Mouse (Mus musculus): ENCODE data around the gene Epha8.

Gene Epha8

DNA sequence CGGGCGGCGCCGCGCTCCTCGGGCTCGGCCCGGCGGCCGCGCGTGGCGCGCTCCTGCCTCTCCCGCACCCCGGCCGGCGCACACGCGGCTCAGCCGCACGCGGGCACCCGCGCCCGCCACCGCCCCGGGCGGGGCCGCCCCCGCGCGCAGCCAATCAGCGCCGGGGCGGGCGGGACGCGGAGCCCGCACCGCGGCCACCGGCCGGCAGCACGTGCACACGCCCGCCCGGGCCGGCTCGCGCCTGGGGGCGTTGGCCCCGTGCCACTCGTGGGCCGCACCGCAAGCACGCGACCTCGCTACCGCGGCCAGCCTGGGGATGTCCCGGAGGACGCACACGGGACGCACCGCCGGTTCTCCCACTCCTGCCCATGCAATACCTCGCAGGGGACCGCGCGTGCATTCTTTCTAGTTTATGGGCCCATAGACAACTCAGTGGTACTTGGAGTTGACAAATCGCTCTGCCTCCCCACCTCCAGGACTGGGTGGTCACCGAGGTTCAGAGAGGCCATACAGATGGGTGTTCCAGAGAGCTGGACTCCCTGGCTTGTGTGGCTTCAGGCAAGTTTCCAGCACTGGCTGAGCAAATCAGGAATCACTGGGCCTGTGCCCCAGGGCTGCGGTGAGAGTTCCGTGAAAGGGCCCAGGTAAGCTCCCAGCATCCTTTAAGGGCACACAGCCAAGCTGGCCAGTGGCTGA, at the start of gene Epha8:
Epha8 (minus strand) TSS at position 66 of the 696 bp plus-strand sequence.
- DNase-seq (ENCODE audit: low spot score) = no peak

DNA sequence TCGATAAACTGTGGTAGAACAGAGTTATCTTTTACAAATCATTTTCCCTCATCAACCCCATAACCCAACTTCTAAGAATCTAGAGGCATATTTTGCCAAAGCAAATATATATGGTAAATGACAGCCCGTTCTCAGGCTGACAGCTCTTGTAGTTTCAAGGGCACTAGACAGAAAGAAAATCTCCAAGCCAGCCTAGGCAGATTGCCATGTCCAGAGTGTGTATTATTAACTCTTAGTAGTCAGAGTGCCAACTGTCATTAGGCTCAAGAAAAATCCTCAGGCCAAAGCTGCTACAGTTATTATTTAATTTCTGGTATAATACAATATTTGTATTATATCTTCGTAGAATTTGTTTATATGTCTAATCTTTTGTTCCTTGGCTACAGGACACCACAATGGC, 45.2 kb upstream of the Epha8 start:
- no peak for DNase-seq (ENCODE audit: low spot score)

DNA sequence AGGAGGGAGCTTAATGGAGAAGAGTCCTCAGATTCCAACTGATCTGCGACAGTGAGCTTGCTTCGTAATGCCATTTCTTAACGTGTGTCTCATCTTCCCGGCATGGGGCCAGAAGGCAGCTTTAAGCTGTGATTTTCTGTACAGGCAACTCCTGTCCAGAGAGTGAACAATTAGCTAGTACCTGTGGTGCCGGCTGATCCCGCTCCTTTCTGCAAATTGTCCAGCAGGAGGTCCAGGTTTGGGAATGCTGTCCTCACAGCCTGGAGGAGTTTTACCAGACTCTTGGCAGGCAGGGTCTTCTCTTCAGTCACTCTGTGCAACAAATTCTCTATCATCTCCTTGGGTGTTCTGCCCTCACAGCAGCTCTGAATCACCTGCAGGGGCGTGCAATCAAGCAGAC, 44.4 kb upstream of the Epha8 start:
- no peak for DNase-seq (ENCODE audit: low spot score)

DNA sequence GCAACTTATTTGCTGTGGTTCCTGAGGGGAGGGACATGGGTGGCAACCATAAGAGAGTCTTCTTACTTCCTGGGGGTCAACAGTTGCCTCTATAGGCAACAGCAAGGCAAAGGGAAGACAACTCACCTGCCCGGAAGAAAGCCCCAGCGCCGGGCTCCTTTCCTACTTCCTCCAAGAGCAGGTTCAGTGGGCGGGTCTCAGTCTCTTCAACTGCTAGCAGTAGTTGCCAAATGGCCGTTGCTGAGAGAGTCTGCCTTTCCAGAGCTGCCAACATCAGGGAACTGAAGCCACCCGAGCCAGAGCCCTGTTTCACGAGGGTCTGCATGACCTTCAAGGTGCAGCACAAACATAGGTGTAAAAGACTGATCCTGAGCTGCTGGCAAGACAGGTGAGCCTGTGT, 41.8 kb upstream of the Epha8 start:
- no peak for DNase-seq (ENCODE audit: low spot score)

DNA sequence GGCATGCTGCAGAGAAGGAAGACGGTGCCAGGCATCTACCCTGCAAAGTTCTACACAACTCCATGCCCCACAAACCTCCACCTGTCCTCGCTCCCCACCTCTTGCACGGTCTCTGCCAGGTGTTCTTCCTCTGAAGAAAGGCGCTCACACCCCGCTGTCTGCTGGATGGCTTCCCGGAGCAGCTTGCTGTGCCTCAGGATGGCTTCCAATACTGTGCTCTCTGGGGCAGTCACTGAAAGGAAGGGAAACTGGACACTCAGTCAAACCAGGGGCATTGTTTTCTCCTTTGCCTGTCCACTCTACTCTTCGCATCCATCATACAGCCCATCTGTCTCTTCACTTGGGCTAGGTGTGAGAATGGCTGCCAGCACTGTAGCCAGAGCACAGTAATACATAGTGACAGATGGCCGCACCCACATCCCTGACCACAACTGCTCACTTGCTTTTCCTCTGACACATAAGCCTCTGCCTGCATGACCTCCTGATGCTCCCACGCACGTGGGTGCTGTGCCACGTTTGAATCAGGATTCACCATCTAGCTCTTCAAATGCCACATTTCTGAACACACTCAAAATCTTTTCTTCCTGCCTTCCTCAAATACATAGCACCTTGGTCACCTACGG, 41.2 kb upstream of the Epha8 start:
- DNase-seq (ENCODE audit: low spot score) = no peak

DNA sequence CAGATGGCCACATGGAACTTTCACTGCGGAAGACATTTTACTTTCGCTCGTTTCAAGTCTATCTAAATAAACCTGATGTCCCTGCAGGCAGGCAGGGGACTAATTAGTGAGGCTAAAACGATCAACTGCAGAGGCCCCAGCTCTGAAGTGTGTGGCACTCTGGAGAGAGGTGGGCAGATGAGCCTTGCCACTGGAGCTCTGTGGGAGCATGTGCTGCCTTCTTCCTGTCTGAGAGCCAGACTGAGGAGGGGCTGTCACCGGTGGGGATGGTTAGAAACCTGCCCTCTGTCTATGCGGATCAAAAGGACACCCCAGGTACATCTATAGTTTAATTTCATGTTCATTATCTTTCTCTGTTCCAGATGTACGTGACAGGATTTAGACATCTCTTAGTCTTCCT, 40.3 kb upstream of the Epha8 start:
- DNase-seq (ENCODE audit: low spot score) = no peak

DNA sequence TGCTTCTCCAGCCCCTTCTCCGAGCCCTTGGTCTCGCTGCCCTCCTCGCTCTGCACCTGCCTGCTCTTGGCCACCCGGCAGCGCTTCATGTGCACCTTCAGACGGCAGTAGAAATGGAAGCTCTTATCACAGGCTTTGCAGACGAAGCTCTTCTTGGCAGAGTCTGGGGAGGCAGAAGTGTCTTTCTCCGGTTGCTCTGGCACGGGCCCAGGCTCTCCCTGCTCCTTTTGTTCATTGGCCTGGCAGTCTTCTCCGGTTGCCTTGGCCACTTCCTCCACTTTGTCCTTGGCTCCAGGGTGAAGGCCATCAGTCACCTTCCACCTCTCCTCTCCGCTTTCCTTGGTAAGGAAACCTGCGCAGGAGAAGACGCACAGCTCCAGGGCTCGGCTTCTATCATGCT, 38.7 kb upstream of the Epha8 start:
- DNase-seq (ENCODE audit: low spot score) = no peak

DNA sequence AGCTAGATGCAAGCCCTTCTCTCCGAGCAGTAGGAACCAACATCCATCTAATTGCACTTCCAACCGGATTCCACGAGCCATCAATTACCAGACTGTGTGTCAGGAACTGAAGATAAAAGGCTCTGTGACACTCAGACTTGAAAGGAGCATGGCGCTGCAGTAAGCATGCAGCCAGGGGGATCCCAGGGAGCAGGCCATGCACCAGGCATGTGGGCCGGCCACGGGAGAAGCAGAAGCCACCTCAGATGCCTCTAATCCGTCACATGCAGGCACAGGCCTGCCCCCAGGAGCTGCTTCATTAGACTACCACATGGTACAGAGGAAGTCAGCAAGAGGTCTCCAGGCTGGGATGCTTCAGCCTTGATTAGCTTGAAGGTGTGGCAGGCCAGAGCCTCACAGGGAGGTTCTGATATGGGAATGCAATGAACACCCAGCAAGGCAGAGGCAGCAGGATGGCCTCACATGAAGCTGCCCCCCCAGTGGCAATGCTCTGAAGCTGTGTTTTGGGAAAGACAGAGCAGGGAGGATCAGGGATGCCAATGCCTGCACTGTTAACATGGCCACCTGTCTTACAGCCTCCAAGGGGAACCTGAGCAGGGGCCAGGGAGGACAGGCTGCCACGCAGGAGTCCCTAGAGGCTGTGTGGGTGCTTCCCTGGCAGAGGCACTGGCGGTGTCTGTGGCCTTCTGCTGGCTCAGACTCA, 25.5 kb upstream of the Epha8 start:
- DNase-seq (ENCODE audit: low spot score) = no peak

DNA sequence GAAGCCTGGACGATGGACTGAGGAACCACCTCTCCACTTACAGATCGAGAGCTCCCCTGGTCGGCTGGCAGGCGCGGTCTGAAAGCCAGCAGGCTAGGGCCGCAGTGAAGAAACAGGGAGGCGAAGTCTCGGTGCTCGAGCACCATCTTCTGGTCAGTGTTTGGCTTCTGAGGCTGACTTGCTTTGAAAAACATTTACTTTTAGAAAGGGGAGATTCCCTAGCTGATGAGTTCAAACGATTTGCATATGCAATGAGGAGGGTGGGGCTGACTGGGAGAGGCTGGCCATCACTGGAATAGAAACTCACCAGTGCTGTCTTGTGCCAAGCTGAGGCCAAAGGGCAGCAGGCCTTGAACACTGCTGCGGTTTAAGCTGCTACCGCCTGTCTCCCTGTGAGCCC, 24.7 kb upstream of the Epha8 start:
- DNase-seq (ENCODE audit: low spot score) = no peak

DNA sequence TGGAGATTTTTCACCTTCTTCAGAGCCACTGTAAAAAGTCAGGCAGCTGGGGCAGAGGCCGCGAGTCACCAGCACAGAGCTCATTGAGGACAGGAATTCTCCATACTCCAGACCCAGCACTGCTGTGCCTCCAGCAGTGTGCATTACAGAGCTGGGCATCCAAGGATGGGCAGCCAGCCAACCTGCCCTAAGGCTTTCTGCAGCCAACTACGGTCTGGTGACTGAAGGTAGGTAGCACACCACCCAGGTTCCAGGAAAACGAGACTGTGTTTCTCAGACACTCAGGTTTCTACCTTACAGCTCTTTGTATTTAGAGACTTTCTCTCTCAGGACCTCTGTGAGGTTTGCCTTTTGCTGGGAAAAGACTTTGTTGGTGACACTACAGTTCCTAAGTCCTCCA, 24.3 kb upstream of the Epha8 start:
- no peak for DNase-seq (ENCODE audit: low spot score)

DNA sequence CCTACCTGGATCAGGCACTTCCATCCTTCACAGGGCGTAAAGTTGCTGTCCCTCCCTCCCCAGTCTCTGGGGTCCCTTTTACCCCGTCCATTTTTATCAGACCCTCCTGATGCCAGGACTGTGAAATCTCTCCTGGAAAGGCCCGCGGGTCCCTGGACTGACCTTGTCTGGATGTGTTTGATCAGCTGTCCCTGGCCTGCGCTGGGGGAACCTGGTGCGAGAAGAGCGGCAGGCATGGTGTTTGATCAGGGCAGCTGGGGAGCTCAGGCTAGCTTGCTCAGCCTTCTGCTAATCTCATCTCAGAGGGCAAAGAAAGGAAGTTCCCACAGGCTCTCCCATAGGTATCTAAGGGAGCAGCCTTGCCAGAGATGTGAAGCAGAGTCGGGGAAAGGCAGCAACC, 20.6 kb upstream of the Epha8 start:
- DNase-seq (ENCODE audit: low spot score) = no peak

DNA sequence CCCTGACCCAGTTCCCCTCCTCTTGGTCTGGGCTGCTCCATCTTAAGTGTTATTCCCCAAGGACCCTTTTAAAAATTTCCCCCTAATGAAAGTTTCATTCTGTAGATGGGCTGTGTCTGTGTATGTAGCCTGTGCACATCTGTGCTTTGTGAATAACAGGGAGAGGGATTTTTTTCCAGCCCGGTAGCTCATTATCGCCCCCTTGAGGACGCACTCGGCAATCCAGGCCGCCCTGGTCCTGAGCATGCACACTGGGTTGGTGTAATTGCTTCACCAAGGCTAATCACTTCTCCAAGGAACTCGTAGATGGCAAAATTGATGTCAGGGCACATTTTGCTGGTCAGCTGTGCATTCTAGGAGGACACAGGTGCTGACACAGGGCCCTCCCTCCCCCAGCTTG, 14.3 kb upstream of the Epha8 start:
- DNase-seq (ENCODE audit: low spot score) = no peak

DNA sequence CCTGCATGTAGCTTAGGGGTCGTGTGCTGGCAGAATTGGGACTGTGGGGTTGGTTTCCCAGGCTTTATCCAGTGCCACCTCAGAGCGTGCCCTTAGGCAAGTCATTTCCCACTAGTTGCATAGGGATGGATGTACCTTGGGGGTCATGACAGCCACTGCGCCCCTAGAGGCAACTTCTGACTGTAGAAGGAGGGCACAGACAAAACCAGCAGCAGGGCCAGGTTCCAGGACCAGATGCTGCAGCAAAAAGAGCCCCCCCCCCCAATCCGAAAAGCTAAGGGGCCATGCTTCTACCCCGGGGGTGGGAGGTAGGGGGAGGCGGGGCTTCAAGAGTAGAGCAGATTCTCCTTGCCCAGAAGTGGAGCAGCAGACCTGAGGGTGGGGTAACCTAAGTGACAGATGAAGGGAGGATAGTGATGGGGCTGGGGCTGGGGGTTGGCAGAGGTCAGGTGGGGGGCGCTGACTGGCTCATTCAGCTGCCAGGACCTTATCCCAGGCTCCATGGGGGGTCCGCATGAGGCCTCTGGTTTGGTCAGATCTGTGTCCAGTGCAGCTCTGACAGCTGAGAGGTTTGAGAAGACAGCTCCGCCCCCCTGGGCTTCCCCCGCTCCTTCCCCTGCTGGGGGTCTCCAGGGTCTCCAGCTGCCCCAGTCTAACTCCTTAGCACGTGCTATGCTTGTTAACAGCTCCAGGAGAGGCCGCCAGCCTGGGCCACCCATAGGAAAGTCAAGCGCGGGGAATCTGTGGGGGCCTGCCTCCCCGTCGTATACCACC, 13.1 kb upstream of the Epha8 start:
- DNase-seq (ENCODE audit: low spot score) = no peak

DNA sequence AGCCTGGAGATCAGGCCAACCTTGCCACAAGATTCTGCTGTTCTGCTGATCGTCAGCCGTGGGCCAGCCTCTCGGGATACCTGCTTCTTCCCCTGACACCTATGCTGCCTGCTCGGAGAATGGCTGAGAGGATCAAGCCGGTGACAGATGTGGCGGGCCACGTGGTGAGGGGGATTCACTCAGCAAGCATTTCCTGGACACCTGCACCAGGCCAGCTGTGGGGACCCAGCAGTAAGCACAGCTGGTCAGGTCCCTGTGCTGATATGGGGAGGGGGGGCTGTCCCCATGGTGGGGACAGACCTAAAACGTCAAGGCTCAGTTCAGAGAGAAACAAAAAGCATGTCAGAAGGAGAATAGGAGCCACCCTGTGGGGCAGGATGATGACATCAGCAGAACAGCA, 12.5 kb upstream of the Epha8 start:
- no peak for DNase-seq (ENCODE audit: low spot score)

DNA sequence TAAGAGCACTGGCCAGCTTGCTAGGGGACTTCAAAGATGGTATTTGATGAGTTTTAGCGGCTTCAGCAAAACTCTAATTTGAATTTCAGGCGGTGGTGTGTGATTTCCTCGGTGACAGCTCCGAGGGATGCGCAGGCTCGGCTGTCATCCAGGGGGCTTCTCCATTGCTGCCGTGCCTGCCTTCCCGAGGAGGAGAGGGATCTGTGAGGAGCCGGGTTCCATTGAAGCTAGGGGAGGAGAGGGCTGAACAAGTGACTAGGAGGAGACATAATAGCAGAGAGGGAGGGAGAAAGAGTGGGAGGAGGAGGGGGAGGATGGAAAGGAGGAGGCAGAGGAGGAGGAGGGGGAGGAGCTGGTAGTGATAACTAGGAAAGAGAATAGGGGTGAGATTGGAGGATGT, 10.9 kb upstream of the Epha8 start:
- DNase-seq (ENCODE audit: low spot score) = no peak

DNA sequence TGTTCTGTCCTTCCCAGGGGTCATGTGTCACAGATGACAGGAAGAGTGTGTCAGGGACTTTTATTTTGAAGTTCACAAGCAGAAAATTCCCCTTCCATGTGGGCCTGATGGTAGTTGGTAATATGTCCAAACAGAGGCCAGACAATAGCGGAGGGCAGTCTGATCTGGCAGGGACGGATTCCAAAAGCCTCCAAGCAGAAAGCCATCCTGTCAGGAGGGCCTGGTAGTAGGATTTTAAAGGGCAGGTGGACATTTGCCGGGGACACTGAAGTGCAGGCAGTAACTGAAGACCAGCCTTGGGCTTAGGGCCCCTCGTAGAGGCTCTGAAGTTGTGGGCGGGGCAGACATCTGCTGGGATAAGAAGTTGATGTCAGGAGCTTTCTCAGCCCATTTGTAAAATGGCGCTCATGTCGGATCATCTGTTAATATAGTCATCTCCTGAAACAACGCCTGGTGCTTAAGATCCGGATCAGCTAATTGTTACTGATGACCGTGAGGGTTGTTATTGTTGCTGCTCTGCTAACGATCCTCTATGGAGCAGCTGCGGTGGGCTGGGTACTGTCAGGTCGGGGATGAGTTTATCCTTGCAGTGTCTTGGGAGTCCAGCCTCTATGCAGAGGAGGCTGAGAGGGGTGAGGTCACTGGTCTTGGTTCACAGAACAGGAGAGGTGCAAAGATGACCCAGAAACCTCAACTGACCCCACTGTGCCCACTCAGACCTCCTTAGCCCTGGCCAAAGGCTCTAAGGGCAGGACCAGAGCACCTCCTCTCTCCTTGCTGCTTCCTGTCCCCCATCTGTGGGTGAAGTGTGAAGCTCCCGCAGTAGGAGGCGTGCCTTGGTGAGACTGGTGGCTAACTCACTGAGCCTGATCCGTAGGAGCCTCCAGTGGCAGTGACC, 10.1 kb upstream of the Epha8 start:
- no peak for DNase-seq (ENCODE audit: low spot score)

DNA sequence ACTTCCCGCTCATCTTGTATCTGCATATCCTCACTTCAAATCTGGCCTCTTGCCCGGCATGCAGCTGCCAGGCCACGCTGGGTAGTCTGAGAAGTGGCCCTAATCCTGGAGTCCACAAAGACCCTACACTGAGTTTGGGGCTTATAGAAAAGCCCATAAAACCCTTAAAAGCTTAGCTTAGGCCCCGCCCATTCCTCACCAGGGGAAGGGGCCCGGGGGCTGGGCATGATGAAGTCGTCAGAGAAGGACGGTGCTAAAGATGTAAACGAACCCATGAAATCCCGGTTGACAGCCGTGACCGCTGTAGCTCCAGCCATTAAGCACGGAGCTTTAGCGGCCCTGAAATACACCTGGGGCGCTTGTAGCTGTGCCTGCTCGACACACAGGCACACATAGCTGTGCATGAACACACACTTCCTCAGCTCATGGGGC, 8.4 kb upstream of the Epha8 start:
- DNase-seq (ENCODE audit: low spot score) = no peak

DNA sequence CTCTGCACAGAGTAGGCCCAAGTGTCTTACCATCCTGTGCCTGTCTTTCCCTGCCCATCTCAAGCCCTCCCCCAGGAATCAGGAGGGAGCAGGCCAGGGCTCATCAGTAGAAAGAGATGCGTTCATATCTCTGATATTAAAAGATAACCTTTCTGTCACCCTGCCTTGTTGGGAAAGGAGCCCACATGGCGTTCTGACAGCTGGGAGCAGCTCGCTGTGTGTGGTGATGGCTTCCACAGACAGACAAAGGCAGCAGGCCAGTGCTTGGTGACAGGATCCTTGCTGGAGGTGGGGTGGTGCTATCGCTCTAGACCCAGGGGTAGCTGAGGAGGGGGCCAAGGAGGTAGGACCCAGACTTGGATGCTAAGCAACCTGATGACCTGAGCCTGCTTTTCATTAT, 5.8 kb upstream of the Epha8 start:
- DNase-seq (ENCODE audit: low spot score) = no peak

DNA sequence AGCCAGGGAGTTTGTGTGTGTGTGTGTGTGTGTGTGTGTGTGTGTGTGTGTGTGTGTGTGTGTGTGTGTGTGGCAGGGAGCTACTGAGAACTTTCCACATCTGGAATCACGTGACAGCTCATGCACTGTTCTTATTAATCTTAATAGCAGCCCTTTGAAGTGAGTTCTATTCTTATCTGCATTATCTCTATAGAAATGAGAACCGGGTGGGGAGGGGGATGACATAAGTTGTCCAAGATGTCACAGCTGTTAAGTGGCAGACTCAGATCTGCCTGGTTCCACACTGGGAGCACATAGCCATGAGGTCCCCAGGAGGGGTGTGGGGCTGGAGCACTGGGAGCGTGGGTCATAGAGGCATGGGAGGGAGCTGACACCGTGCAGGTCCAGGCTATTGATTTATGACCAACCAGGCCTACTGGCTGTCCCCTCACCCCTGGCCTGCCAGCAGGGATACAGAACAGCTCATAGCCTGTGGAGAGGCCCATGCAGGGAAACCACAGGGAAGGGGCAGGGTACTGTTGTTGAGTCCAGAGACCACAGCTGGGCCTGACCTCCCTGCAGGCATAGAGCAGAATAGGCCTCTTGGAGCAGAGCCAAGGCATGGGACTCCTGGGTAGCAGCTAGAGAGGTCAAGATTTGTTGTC, 5.1 kb upstream of the Epha8 start:
- DNase-seq (ENCODE audit: low spot score) = no peak

DNA sequence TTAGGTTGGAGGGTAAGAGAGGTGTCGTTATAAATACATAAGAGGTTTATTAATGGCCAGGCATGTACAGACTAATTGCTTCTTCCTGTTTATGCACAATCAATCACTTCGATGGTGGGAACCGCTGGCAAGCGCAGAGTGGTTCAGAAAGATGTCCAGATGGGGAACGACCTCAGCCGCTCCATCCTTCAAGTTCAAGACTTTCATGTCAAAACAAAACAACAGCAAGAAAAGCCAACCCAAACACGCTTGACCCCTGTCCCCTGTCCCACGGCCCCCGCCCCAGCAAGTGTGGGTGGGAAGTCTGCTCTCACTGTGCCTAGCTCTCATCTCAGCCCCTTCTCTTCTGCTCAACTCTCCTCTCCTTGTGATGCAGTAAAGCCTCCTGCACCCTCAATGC, 4.0 kb upstream of the Epha8 start:
- DNase-seq (ENCODE audit: low spot score) = no peak

DNA sequence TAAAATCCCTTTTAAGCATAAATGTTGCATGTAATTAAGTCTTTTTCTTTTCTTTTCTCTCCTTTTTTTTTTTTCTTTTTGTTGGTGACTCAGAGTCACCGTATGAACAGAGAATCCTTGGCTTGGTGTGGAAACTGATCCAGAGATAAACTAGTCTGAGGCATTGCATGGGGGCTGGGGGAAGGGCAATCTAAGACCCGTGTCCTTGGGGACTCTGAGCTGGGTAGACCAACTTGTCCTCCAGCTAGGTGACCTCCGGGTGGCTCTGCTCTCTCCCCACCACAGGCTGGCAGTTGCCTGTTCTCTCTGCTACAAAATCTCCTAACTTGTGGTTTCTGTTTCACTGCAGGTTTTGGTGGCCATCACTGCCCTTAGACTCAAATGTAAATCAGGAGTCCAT, 3.5 kb upstream of the Epha8 start:
- no peak for DNase-seq (ENCODE audit: low spot score)
